9 mouse cellular contexts compared by ENCODE assay signal in genomic region chrX:152143941-152144741, GRCm38 (mm10). TPM values are rescaled to one million over a fixed set of nuclear protein-coding genes. Genes with fewer than 3 reads are reported as not detected.
DNase-seq lines count a peak whose midpoint lies in the region; ATAC-seq and TF ChIP-seq lines count a peak whose summit lies in the region.
"Had no signal": no experiment of that assay in that cellular context is flagged by ENCODE, and none has a peak within 500 bp of the region (broad histone marks: within the 10 kb centered on the region; RNA-seq: fewer than 3 reads in every experiment).

Gene Iqsec2, plus strand, starts transcription at chrX:152144268.

- H3K4me1 ChIP-seq in embryonic fibroblast, embryonic 13.5 days (ENCODE audit: control insufficient read depth, insufficient read depth, low read length): no peaks in the 10 kb centered on the region
- no peaks in the 10 kb centered on the region for H3K4me1 ChIP-seq in stomach, embryonic 14.5 days (ENCODE audit: control insufficient read depth, insufficient read depth, low read length)

- no peak for TF ChIP-seq CTCF in embryonic fibroblast, embryonic 13.5 days (IDR thresholded peaks at IDR 0.05; ENCODE audit: borderline replicate concordance, insufficient read depth, low read length)

- no peak within 1 kb of the TSS for H3K27ac ChIP-seq in embryonic fibroblast, embryonic 13.5 days (ENCODE audit: insufficient read depth, low read length)
- H3K27ac ChIP-seq in stomach, embryonic 14.5 days (ENCODE audit: low read length): no peak within 1 kb of the TSS

- 0 out of 2 replicates have a peak, but pooled peaks have one; percentile 29 for TF ChIP-seq POLR2A in embryonic fibroblast, embryonic 13.5 days (IDR thresholded peaks at IDR 0.05; ENCODE audit: low read depth, low read length)

- peak within 1 kb of the TSS; percentile 84 for H3K4me2 ChIP-seq in stomach, embryonic 14.5 days (replicated peaks; ENCODE audit: low read depth, low read length)

- no peak for DNase-seq in frontal cortex, postnatal 14 days (ENCODE audit: low spot score in 2 of 2)
- DNase-seq in adrenal gland, adult 18-20 months (ENCODE audit: low spot score in 2 of 2): peak; percentile 27 to 41
- peak; percentile 21 to 34 for DNase-seq in heart, postnatal 10 days
- DNase-seq in layer of hippocampus, postnatal 25 days (ENCODE audit: extremely low spot score in 1 of 2, low spot score in 1 of 2): peak; percentile 18 to 21
- peak; percentile 15 for DNase-seq in lung, postnatal 36 days

- WGBS in stomach, embryonic 14.5 days: 14% methylated on average over 34 of the region's 78 CpGs

- intact Hi-C loops in heart, postnatal 10 days (cut with DNase I): loop anchor here (10.0 kb wide), 1 partner anchor 199 kb away; no protein-coding TSS in a partner anchor

- 0 out of 2 replicates have a peak, but pooled peaks have one; percentile 17 for ATAC-seq in frontal cortex, adult (ENCODE audit: low TSS enrichment)
- ATAC-seq in stomach, embryonic 14.5 days (ENCODE audit: insufficient number of reproducible peaks, insufficient read depth, low FRiP score, low read depth): peak; percentile 79; the same call in 1 of the 2 replicates

- no peaks in the 10 kb centered on the region for H3K36me3 ChIP-seq in stomach, embryonic 14.5 days (ENCODE audit: control insufficient read depth, insufficient read depth, low read length)
- H3K36me3 ChIP-seq: G1E had no signal

- H3K27me3 ChIP-seq in stomach, embryonic 14.5 days (ENCODE audit: control insufficient read depth, insufficient read depth, low read length): 0 out of 2 replicates have a peak, but pooled peaks cover 5% of the 10 kb centered on the region

- no peaks in the 10 kb centered on the region for H3K9me3 ChIP-seq in stomach, embryonic 14.5 days (ENCODE audit: control insufficient read depth, low read depth, low read length)
- H3K9me3 ChIP-seq: G1E had no signal

- H3K4me3 ChIP-seq in embryonic fibroblast, embryonic 13.5 days (ENCODE audit: insufficient read depth, low read length): peak within 1 kb of the TSS; percentile 87
- H3K4me3 ChIP-seq in stomach, embryonic 14.5 days (ENCODE audit: low read depth, low read length): peak within 1 kb of the TSS; percentile 50

- peak within 1 kb of the TSS; percentile 36 for H3K9ac ChIP-seq in stomach, embryonic 14.5 days (replicated peaks; ENCODE audit: low read depth, low read length)

RNA-seq across cellular contexts. Expression of gene Iqsec2, which starts in this region (rescaled TPM):
- total RNA-seq in adrenal gland, adult 18-20 months (2021): 10 to 100 TPM; 28.8 to 37.8 TPM
- polyA plus RNA-seq in embryonic fibroblast, embryonic 13.5 days (2011; ENCODE audit: insufficient read length, low read depth, missing spikeins): 10.1 and 11.9 TPM in 2 replicates
- total RNA-seq in heart, postnatal 10 days (2021): 10 to 100 TPM; 66.9 to 69.9 TPM
- 100 to 1,000 TPM; 157 to 181 TPM for total RNA-seq in layer of hippocampus, postnatal 25 days (2021)
- polyA plus RNA-seq in stomach, embryonic 14.5 days (2014; fragmentation: Nextera tagmentation; extraction: Ambion mirVana): 4.4 and 4.8 TPM in 2 replicates

Comparison
In these comparisons a context has a peak if more than half of its experiments do, and no peak if none do; other contexts are left out.
1. DNase-seq: peak in adrenal gland, adult 18-20 months (2 of 2), heart, postnatal 10 days (2 of 2), layer of hippocampus, postnatal 25 days (2 of 2) and lung, postnatal 36 days (single experiment); none in frontal cortex, postnatal 14 days (0 of 2).